Mouse (Mus musculus) mouse embryonic stem cell (cell line): ENCODE measurements around the gene Ssbp4.

Experiments
- in situ Hi-C, 2 experiments: fragments of 300-500 bp; cut with MboI; formaldehyde crosslinking; loops; 1 replicate in 1 of 2; 3 replicates in 1 of 2; pipeline ENCODE4 v1.14.3; 2019 to 2020; ENCODE audit warnings: low sequenced_read_pairs in 2 of 2, low pct_unique_long_range_greater_than_20kb in 1 of 2, mixed read lengths in 1 of 2; ENCODE audit not compliant: unreplicated experiment in 1 of 2

The Ssbp4 gene

DNA sequence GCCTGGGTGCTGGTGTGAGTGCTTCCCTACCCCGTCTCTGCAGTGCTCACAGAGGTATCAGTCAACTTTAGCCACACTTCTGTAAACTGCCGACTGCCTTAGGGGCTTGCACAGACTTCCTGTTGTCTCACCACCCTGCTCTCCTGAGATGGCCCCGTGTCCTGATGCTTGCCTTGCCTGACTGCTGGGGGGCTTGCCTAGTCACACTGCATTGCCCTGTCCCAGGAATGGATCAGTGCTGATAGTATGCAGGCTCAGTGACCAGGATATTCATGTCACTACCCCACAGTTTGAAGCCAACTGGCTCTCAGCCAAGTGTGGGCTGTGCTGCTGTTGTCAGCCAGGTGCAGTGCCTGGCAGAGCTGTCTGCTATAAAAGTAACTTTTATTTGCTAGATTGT lies 43.1 kb downstream of the Ssbp4 start:
- in situ Hi-C loops = no loop called here

- in situ Hi-C loops = loop anchor here in 1 of 2 experiments (5.0 kb wide), 1 partner anchor 33 kb away; no protein-coding TSS in a partner anchor
Observed at GRCm38 (mm10) chr8:70564696-70565235, 43.9 kb downstream of the Ssbp4 start.

GRCm38 (mm10) chr8:70563763-70564387 lies 44.8 kb downstream of the Ssbp4 start:
- in situ Hi-C loops = loop anchor here in 1 of 2 experiments (5.0 kb wide), 1 partner anchor 33 kb away; no protein-coding TSS in a partner anchor

- in situ Hi-C loops = loop anchor here in 1 of 2 experiments (5.0 kb wide), 1 partner anchor 34 kb away; no protein-coding TSS in a partner anchor
Observed at GRCm38 (mm10) chr8:70562802-70563201, 45.9 kb downstream of the Ssbp4 start.

DNA sequence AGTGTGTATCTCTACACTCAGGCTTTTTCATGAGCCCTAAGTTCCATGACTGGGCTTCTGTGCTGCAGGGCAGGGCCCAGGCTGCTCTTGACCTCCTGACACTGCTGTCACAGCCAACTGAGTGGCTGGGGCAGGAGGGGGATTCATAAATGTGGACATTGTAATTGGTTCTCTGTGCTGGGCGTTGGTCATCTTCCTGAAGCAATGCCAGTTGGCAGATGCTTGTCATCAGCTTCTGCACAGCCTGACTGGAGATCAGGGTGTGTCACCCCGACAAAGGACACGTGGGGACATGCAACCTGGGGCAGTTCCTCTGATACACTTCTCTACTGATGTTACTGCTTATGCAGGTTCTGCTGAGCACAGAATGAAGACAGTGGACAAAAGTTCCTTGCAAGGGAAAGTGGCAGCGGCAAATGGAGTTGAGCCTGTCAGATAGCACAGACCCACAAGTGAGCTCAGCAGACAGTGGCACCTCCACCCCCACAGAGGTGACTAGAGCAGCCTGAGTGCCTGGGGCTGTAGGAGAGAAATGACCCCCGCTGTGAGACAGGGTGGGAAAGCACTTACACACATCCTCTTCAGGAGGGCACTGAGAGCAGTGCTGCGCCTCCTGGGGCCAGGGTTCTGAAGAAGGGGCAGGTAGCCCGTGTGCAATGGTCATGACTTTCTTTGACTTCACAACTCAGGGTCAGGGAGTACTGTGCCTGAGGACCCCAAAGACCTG lies 46.7 kb downstream of the Ssbp4 start:
- in situ Hi-C loops = loop anchor here in 1 of 2 experiments (5.0 kb wide), 1 partner anchor 35 kb away; no protein-coding TSS in a partner anchor

GRCm38 (mm10) chr8:70561357-70561756 lies 47.3 kb downstream of the Ssbp4 start:
- in situ Hi-C loops = loop anchor here in 1 of 2 experiments (5.0 kb wide), 1 partner anchor 36 kb away; no protein-coding TSS in a partner anchor

DNA sequence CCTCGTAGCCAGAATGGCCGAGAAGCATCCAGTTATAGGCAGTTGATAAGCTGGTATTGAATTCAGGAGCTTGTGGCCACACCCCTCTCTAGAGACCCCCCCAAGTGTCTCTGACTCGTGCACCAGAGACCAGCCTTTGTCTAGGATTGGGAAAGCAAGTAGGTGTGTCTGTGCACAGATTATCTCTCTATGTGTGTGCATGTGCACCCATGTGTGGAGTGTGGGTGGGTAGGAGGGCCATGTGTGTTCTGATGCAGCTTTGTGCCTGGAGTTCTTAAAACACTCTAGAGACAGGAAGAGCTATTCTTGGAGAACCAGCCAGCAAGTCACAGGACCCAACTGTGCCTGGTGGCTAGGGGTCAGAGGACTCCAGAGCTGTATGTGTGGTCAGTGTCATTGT lies 48.1 kb downstream of the Ssbp4 start:
- in situ Hi-C loops = loop anchor here in 1 of 2 experiments (5.0 kb wide), 1 partner anchor 37 kb away; no protein-coding TSS in a partner anchor

- in situ Hi-C loops = loop anchor here in 1 of 2 experiments (5.0 kb wide), 1 partner anchor 37 kb away; no protein-coding TSS in a partner anchor
Observed at GRCm38 (mm10) chr8:70560096-70560495, 48.6 kb downstream of the Ssbp4 start.

- in situ Hi-C loops = no loop called here
Observed at GRCm38 (mm10) chr8:70558983-70559382, 49.7 kb downstream of the Ssbp4 start.

DNA sequence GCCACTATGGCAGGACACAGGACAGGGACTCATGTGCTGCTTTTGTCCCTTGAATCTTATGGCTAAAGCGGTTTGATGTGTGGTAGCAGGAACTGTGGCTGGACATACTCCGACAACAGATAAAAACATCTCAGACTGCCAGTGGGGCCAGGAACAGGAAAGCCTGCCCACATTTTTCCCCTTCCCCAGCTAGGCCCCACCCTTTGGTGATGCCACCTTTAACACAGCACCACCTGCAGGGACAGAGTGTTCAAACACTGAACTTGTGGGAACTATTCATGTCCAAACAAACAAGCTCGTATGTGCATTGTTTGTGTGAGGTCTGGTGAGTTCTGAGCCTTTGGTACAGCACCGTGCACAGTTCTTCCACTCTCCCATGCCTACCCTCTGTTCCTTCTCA lies 50.3 kb downstream of the Ssbp4 start:
- in situ Hi-C loops = no loop called here

DNA sequence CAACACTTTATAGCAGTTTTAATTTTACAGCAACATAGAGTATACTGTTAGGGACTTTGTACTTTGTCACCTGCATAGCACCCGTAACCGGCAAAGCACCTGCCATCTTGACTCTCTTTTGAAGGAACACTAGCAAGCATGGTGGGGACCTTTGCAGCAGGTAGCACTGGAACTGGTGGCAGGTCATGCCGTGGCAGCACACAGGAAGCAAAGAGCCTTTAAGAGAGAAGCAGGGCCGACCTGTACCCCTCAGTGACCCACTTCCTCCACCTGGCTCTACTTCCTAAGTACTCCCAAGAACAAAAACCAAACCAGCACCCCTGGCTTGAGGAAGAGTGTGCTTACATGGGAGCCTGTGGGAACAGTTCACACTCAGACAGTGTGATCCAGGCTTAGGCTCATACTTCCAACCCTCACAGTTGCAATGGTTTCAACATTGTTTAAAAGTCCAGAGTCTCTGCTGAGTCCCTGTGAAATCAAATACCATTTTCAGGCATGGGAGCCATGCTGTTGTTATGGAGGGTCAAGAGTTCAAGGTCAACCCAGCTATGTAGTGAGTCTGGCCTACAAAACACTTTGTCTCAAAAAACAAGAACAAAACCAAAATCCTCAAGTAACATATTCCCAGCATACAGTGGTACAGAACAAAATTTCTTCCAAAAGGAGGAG lies 53.5 kb downstream of the Ssbp4 start:
- in situ Hi-C loops = no loop called here

DNA sequence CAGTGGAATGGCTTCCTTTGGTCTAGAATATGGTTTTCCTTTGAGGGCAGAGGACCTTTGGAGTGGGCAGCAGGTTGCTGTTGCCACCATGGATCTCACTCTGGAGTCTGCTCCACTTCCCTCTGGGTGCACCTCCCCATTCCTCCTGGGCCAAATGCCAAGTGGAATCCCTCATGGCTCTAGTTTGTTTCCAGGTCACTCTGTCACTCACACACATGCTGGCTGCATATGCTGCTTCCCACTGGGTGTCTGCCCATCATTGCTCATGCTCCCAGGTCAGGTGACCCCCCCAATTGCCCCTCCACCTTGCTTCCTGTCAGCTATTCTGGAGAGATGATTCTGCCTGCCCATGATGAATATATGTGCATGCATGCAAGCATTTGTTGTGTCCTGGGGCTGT lies 54.9 kb downstream of the Ssbp4 start:
- in situ Hi-C loops = no loop called here

DNA sequence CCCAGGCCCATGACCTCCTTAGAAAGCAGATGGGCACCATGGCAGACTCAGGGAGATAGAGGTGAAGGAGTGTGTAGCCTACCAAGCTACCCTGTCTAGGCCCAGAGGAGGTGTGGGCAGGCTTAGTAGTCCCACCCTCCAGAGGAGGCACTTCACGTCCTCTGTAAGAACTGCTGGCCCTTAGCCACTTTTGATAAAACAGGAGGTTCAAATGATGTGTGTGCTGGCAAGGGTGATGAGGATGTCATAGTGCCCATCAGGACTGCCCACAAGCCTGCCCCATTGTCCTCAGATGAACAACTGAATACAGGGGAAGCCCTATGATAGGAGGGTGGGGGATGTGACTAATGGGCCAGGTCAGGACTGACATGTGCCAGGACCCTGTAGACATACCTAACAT lies 55.8 kb downstream of the Ssbp4 start:
- in situ Hi-C loops = no loop called here

GRCm38 (mm10) chr8:70551558-70552161 lies 57.0 kb downstream of the Ssbp4 start:
- in situ Hi-C loops = no loop called here

DNA sequence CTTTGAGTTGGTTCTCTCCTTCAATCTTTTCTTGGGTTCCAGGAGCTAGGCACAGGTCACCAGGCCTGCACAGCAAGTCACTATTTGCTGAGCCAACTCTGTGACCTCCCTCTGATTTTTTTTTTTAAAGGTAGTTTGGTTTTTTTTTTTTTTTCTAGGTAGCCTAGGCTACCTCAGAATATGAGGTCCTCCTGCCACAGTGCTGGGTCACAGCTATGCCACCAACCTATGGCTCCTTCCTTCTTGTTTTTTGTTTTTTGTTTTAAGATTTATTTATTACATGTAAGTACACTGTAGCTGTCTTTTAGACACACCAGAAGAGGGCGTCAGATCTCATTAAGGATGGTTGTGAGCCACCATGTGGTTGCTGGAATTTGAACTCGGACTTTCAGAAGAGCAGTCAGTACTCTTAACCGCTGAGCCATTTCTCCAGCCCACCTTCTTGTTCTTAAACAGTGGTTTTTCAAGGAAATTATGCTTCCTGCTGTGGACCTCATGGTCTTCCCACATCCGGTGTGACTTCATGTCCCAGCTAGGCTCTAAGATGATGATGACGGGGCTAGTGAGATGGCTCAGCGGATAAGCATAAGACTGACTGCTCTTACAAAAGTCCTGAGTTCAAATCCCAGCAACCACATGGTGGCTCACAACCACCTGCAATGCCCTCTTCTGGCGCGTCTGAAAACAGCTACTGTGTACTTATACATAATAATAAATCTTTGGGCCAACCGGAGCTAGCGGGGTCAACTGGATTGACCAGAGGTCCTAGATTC lies 59.1 kb downstream of the Ssbp4 start:
- in situ Hi-C loops = no loop called here

GRCm38 (mm10) chr8:70547762-70548161 lies 60.9 kb downstream of the Ssbp4 start:
- in situ Hi-C loops = no loop called here
